10 mouse cellular contexts compared by ENCODE assay signal in genomic region chr12:85792821-85793346, GRCm38 (mm10). TPM values are rescaled to one million over a fixed set of nuclear protein-coding genes. Genes with fewer than 3 reads are reported as not detected.
A peak's percentile ranks its signal among the peaks of the same experiment; 100 is the strongest.
DNase-seq lines count a peak whose midpoint lies in the region; ATAC-seq lines count a peak whose summit lies in the region.
"Had no signal": no experiment of that assay in that cellular context is flagged by ENCODE, and none has a peak within 500 bp of the region (broad histone marks: within the 10 kb centered on the region; RNA-seq: fewer than 3 reads in every experiment).

No protein-coding gene starts in this region.

- H3K36me3 ChIP-seq in midbrain, embryonic 14.5 days (ENCODE audit: control insufficient read depth, insufficient read depth, low read length), result no peaks in the 10 kb centered on the region
- H3K36me3 ChIP-seq in midbrain, embryonic 13.5 days, result no peaks in the 10 kb centered on the region
- no peaks in the 10 kb centered on the region for H3K36me3 ChIP-seq in forebrain, embryonic 13.5 days (ENCODE audit: poor library complexity, severe bottlenecking)
- H3K36me3 ChIP-seq: heart, embryonic 13.5 days had no signal

- no peaks in the 10 kb centered on the region for H3K27me3 ChIP-seq in midbrain, embryonic 14.5 days (ENCODE audit: control insufficient read depth, insufficient read depth, low read length)
- H3K27me3 ChIP-seq in midbrain, embryonic 13.5 days, result no peaks in the 10 kb centered on the region
- H3K27me3 ChIP-seq in forebrain, embryonic 13.5 days, result no peaks in the 10 kb centered on the region
- H3K27me3 ChIP-seq: heart, embryonic 13.5 days had no signal

- DNase-seq in midbrain, embryonic 14.5 days, result peak; percentile 8
- peak; percentile 41 for DNase-seq in gastrocnemius, adult 18-20 months (ENCODE audit: low spot score)
- peak; percentile 59 for DNase-seq in kidney, postnatal 14 days
- DNase-seq in lung, postnatal 25 days (ENCODE audit: low spot score), result peak; percentile 43
- DNase-seq in T-cell, adult 2 months (ENCODE audit: low spot score), result no peak
- DNase-seq in adrenal gland, adult (ENCODE audit: inconsistent age in 2 of 2, low spot score in 1 of 2), result no peak

- no peak overlapping the region for H3K27ac ChIP-seq in midbrain, embryonic 14.5 days (replicated peaks; ENCODE audit: low read depth, low read length)
- no peak overlapping the region for H3K27ac ChIP-seq in midbrain, embryonic 13.5 days
- H3K27ac ChIP-seq in forebrain, embryonic 13.5 days, result no peak overlapping the region
- H3K27ac ChIP-seq: heart, embryonic 13.5 days; macrophage had no signal

- H3K9me3 ChIP-seq in midbrain, embryonic 14.5 days (ENCODE audit: control insufficient read depth, low read length), result no peaks in the 10 kb centered on the region
- no peaks in the 10 kb centered on the region for H3K9me3 ChIP-seq in midbrain, embryonic 13.5 days
- no peaks in the 10 kb centered on the region for H3K9me3 ChIP-seq in forebrain, embryonic 13.5 days (replicated peaks)
- H3K9me3 ChIP-seq: heart, embryonic 13.5 days had no signal

- no peak for ATAC-seq in midbrain, embryonic 14.5 days (ENCODE audit: low FRiP score, low TSS enrichment)
- ATAC-seq in midbrain, embryonic 13.5 days, result no peak
- no peak for ATAC-seq in forebrain, embryonic 13.5 days

- WGBS in midbrain, embryonic 14.5 days, result 82% methylated on average over 6 of the region's 6 CpGs
- WGBS in midbrain, embryonic 13.5 days, result 78% methylated on average over 6 of the region's 6 CpGs
- WGBS in forebrain, embryonic 13.5 days, result 74% methylated on average over 6 of the region's 6 CpGs

- no peak overlapping the region for H3K4me2 ChIP-seq in midbrain, embryonic 14.5 days (ENCODE audit: low read length)
- H3K4me2 ChIP-seq in midbrain, embryonic 13.5 days (replicated peaks), result no peak overlapping the region
- H3K4me2 ChIP-seq in forebrain, embryonic 13.5 days, result no peak overlapping the region
- H3K4me2 ChIP-seq: heart, embryonic 13.5 days had no signal

- no peak overlapping the region for H3K4me3 ChIP-seq in midbrain, embryonic 14.5 days (replicated peaks; ENCODE audit: low read depth, low read length)
- no peak overlapping the region for H3K4me3 ChIP-seq in midbrain, embryonic 13.5 days (replicated peaks)
- no peak overlapping the region for H3K4me3 ChIP-seq in forebrain, embryonic 13.5 days
- H3K4me3 ChIP-seq: heart, embryonic 13.5 days had no signal

- no peaks in the 10 kb centered on the region for H3K4me1 ChIP-seq in midbrain, embryonic 14.5 days (ENCODE audit: control insufficient read depth, insufficient read depth, low read length)
- H3K4me1 ChIP-seq in midbrain, embryonic 13.5 days (replicated peaks), result no peaks in the 10 kb centered on the region
- H3K4me1 ChIP-seq in forebrain, embryonic 13.5 days, result no peaks in the 10 kb centered on the region

- no peak overlapping the region for H3K9ac ChIP-seq in midbrain, embryonic 14.5 days (replicated peaks; ENCODE audit: low read length)
- no peak overlapping the region for H3K9ac ChIP-seq in midbrain, embryonic 13.5 days (replicated peaks)
- H3K9ac ChIP-seq in forebrain, embryonic 13.5 days, result no peak overlapping the region
- H3K9ac ChIP-seq: heart, embryonic 13.5 days had no signal

RNA-seq across cellular contexts. Expression of gene Erg28, which starts 31.5 kb away (rescaled TPM):
- polyA plus RNA-seq in midbrain, embryonic 14.5 days (2014; fragmentation: Nextera tagmentation; extraction: Ambion mirVana), result 84.8 and 111 TPM in 2 replicates
- 92.9 and 93.0 TPM in 2 replicates for polyA plus RNA-seq in midbrain, embryonic 13.5 days (2015; fragmentation: Nextera tagmentation; extraction: Ambion mirVana)
- 1 to 10 TPM; 1.9 to 2.3 TPM for total RNA-seq in gastrocnemius, adult 18-20 months (2021)
- polyA plus RNA-seq in forebrain, embryonic 13.5 days (2015; fragmentation: Nextera tagmentation; extraction: Ambion mirVana), result 98.5 and 101 TPM in 2 replicates

RNA-seq across cellular contexts. Expression of gene Ttll5, which starts 31.6 kb away (rescaled TPM):
- 11.9 and 16.1 TPM in 2 replicates for polyA plus RNA-seq in midbrain, embryonic 14.5 days (2014; fragmentation: Nextera tagmentation; extraction: Ambion mirVana)
- polyA plus RNA-seq in midbrain, embryonic 13.5 days (2015; fragmentation: Nextera tagmentation; extraction: Ambion mirVana), result 13.6 and 14.0 TPM in 2 replicates
- total RNA-seq in gastrocnemius, adult 18-20 months (2021), result 1 to 10 TPM; 5.8 to 5.9 TPM
- 12.0 and 15.2 TPM in 2 replicates for polyA plus RNA-seq in forebrain, embryonic 13.5 days (2015; fragmentation: Nextera tagmentation; extraction: Ambion mirVana)

RNA-seq across cellular contexts. Expression of gene Flvcr2, which starts 46.5 kb away (rescaled TPM):
- 2.9 and 4.5 TPM in 2 replicates for polyA plus RNA-seq in midbrain, embryonic 14.5 days (2014; fragmentation: Nextera tagmentation; extraction: Ambion mirVana)
- 3.5 and 4.4 TPM in 2 replicates for polyA plus RNA-seq in midbrain, embryonic 13.5 days (2015; fragmentation: Nextera tagmentation; extraction: Ambion mirVana)
- under 1 TPM; 0.21 to 0.38 TPM for total RNA-seq in gastrocnemius, adult 18-20 months (2021)
- polyA plus RNA-seq in forebrain, embryonic 13.5 days (2015; fragmentation: Nextera tagmentation; extraction: Ambion mirVana), result 2.2 and 2.6 TPM in 2 replicates

Comparison
In these comparisons a context has a peak if more than half of its experiments do, and no peak if none do; other contexts are left out.
1. DNase-seq: peak in midbrain, embryonic 14.5 days (single experiment), gastrocnemius, adult 18-20 months (single experiment), kidney, postnatal 14 days (single experiment) and lung, postnatal 25 days (single experiment); none in T-cell, adult 2 months (single experiment) and adrenal gland, adult (0 of 2).